Mouse (Mus musculus) olfactory bulb, adult 2 months (tissue): ENCODE results near the gene Rabgef1.

Experiments
- CTCF ChIP-seq: fragments of 200-500 bp; IDR thresholded peaks from 2 replicates; pipeline ENCODE4 v1.5.1; 2012; ENCODE audit warnings: low read depth, mild to moderate bottlenecking, low read length, moderate library complexity; ENCODE audit not compliant: insufficient read depth
- POLR2A ChIP-seq: fragments of 200-500 bp; IDR thresholded peaks from 2 replicates; pipeline ENCODE4 v1.6.1; 2012; ENCODE audit warnings: mild to moderate bottlenecking, low read depth, low read length, moderate library complexity; ENCODE audit not compliant: insufficient read depth

DNA sequence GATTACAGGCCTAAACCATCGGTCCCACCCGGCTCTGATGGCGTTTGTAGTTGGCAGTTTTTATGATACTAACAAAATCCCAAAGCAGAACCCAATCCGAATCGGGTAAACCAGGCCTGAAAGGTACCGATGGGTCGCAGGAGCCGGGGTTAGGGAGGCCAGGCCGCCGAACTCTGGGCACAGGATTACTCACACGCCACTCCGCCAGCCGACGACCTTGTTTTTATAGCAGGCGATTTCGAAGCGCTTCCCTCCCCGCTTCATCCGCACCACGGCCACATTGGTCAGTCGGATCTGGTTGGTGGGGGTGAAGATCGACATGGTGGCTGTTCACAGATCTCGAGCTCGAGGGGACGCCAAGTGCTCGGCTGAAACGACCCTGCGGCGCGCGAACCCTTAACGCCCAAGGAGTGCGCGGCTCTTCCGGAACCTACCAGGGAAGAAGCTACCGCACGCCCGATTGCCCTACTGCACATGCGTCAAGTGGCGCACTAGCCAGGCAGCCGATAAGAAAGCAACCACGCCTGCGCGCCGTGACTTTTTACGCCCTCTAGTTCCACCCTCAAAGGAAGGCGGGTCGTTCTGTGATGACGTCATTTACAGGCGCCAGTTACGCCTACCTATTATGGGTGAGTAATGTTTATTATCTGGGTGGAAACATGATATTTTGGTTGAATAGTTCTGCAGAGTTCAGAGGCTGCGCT, 83.6 kb downstream of the Rabgef1 start, which contains the start of the genes Sbds and Tyw1:
- TF ChIP-seq POLR2A = peak; percentile 71; the same call in 1 of the 2 replicates
- TF ChIP-seq CTCF = no peak; the same call in 1 of the 2 replicates
